Mouse (Mus musculus) layer of hippocampus, adult 2 months (tissue): ENCODE data around the gene Fam171a1. TPM values are rescaled to one million over a fixed set of nuclear protein-coding genes. Genes with fewer than 3 reads are reported as not detected.
"Not testable (repeated sequence)": the region's sequence is repeated elsewhere in the genome, so short reads cannot be mapped to it uniquely, and the experiment has no call there.

Source experiments
- DNase-seq, 2 experiments: peaks; one replicate each; pipeline ENCODE4 v3.0.0; 2022; ENCODE audit warnings: low spot score in 2 of 2
- H3K27ac ChIP-seq: fragments of 200-600 bp; 2 replicates; pipeline ENCODE4 v1.8.1; 2022
- H3K4me3 ChIP-seq: fragments of 200-600 bp; 2 replicates; pipeline ENCODE4 v1.8.1; 2022; ENCODE audit warnings: mild to moderate bottlenecking
- CTCF ChIP-seq: fragments of 200-600 bp; conservative IDR thresholded peaks from 2 replicates; pipeline ENCODE4 v1.8.1; 2022; ENCODE audit warnings: antibody characterized with exemption, mild to moderate bottlenecking, moderate library complexity
- total RNA-seq, 2 experiments: library from RNA; stranded (reverse); gene quantifications; 2 replicates each; pipeline ENCODE4 v1.2.3; 2021

The Fam171a1 gene
- total RNA-seq, 2 experiments from 2014 or later = 72.1 to 73.2 TPM

GRCm38 (mm10) chr2:3163501-3164076 is 49.6 kb downstream of the Fam171a1 start:
- DNase-seq = no peak
- H3K27ac ChIP-seq = no peak overlapping the region
- TF ChIP-seq CTCF = no peak
- no peak overlapping the region for H3K4me3 ChIP-seq

GRCm38 (mm10) chr2:3165037-3165600 is 51.1 kb downstream of the Fam171a1 start:
- peak overlapping the region; percentile 76; the same call in 1 of the 2 replicates for H3K27ac ChIP-seq
- no peak overlapping the region for H3K4me3 ChIP-seq
- no peak for DNase-seq
- TF ChIP-seq CTCF = no peak

GRCm38 (mm10) chr2:3165890-3166605 is 52.0 kb downstream of the Fam171a1 start:
- no peak for TF ChIP-seq CTCF

GRCm38 (mm10) chr2:3168719-3169402 is 54.8 kb downstream of the Fam171a1 start:
- H3K27ac ChIP-seq = peak overlapping the region; percentile 76
- no peak for DNase-seq
- no peak for TF ChIP-seq CTCF
- no peak overlapping the region for H3K4me3 ChIP-seq

More at GRCm38 (mm10) chr2:3165890-3166605, 52.0 kb downstream of the Fam171a1 start:
- H3K4me3 ChIP-seq = no peak overlapping the region
- peak overlapping the region; percentile 76 for H3K27ac ChIP-seq
- DNase-seq = no peak

- Histone ChIP-seq H3K27ac (peak overlapping the region; percentile 76), H3K4me3 (no peak overlapping the region)
- DNase-seq = no peak
- TF ChIP-seq CTCF = no peak
Measured at GRCm38 (mm10) chr2:3169403-3169747, 55.4 kb downstream of the Fam171a1 start.

- DNase-seq = no peak
- Histone ChIP-seq H3K27ac (peak overlapping the region; percentile 88), H3K4me3 (no peak overlapping the region)
- TF ChIP-seq CTCF = no peak
Measured at GRCm38 (mm10) chr2:3171774-3172173, 57.8 kb downstream of the Fam171a1 start.

- no peak overlapping the region for H3K4me3 ChIP-seq
- peak; percentile 32 to 86 for DNase-seq
- no peak for TF ChIP-seq CTCF
- peak overlapping the region; percentile 88 for H3K27ac ChIP-seq
Measured at GRCm38 (mm10) chr2:3172656-3173055, 58.6 kb downstream of the Fam171a1 start.

- no peak for TF ChIP-seq CTCF
- H3K4me3 ChIP-seq = no peak overlapping the region
- H3K27ac ChIP-seq = peak overlapping the region; percentile 88
- peak in 1 of 2 experiments; percentile 47 for DNase-seq
Measured at GRCm38 (mm10) chr2:3174890-3175289, 60.9 kb downstream of the Fam171a1 start.

GRCm38 (mm10) chr2:3175988-3176387 is 62.0 kb downstream of the Fam171a1 start:
- DNase-seq, H3K4me3 ChIP-seq: not testable (repeated sequence)
- peak; percentile 69 for TF ChIP-seq CTCF
- H3K27ac ChIP-seq = peak overlapping the region; percentile 66; the same call in 1 of the 2 replicates

GRCm38 (mm10) chr2:3176751-3177150 is 62.7 kb downstream of the Fam171a1 start:
- no peak for DNase-seq
- no peak for TF ChIP-seq CTCF
- H3K27ac ChIP-seq = peak overlapping the region; percentile 66
- no peak overlapping the region for H3K4me3 ChIP-seq

GRCm38 (mm10) chr2:3180550-3180949 is 66.5 kb downstream of the Fam171a1 start:
- no peak overlapping the region for H3K4me3 ChIP-seq
- DNase-seq = no peak
- no peak for TF ChIP-seq CTCF
- peak overlapping the region; percentile 60 for H3K27ac ChIP-seq

GRCm38 (mm10) chr2:3183656-3184055 is 69.6 kb downstream of the Fam171a1 start:
- H3K27ac ChIP-seq = peak overlapping the region; percentile 49; the same call in 1 of the 2 replicates
- TF ChIP-seq CTCF = no peak
- DNase-seq = no peak
- H3K4me3 ChIP-seq = no peak overlapping the region

- Histone ChIP-seq H3K27ac (no peak overlapping the region), H3K4me3 (no peak overlapping the region)
- no peak for DNase-seq
- peak; percentile 63 for TF ChIP-seq CTCF
Measured at GRCm38 (mm10) chr2:3185335-3185734, 71.3 kb downstream of the Fam171a1 start.
